Mouse (Mus musculus) neural tube, embryonic 15.5 days (tissue): ENCODE results near the gene Uggt1. TPM values are rescaled to one million over a fixed set of nuclear protein-coding genes. Genes with fewer than 3 reads are reported as not detected.

ENCODE experiments used
- ATAC-seq: fragments of 200-750 bp; cut with Nextera tagmentation; 2 replicates; pipeline ENCODE4 v1.8.0; 2017; ENCODE audit warnings: mild to moderate bottlenecking, moderate TSS enrichment, moderate library complexity; ENCODE audit not compliant: low FRiP score
- H3K27ac ChIP-seq: fragments of 300-500 bp; sonication (generic); replicated peaks from 2 replicates; pipeline ENCODE4 v1.5.1; 2015; ENCODE audit warnings: mild to moderate bottlenecking, inconsistent platforms
- H3K27me3 ChIP-seq: fragments of 300-500 bp; sonication (generic); replicated peaks from 2 replicates; pipeline ENCODE4 v1.6.1; 2015; ENCODE audit warnings: inconsistent platforms
- H3K36me3 ChIP-seq: fragments of 300-500 bp; sonication (generic); 2 replicates; pipeline ENCODE4 v1.6.1; 2015; ENCODE audit warnings: inconsistent platforms
- H3K4me1 ChIP-seq: fragments of 300-500 bp; sonication (generic); 2 replicates; pipeline ENCODE4 v1.6.1; 2015; ENCODE audit warnings: inconsistent platforms
- H3K4me2 ChIP-seq: fragments of 300-500 bp; sonication (generic); 2 replicates; pipeline ENCODE4 v1.6.1; 2015; ENCODE audit warnings: inconsistent platforms, mild to moderate bottlenecking, moderate library complexity
- H3K4me3 ChIP-seq: fragments of 300-500 bp; sonication (generic); replicated peaks from 2 replicates; pipeline ENCODE4 v1.5.1; 2015; ENCODE audit warnings: mild to moderate bottlenecking, inconsistent platforms
- H3K9ac ChIP-seq: fragments of 300-500 bp; sonication (generic); replicated peaks from 2 replicates; pipeline ENCODE4 v1.6.1; 2015; ENCODE audit warnings: mild to moderate bottlenecking, inconsistent platforms
- H3K9me3 ChIP-seq: fragments of 300-500 bp; sonication (generic); replicated peaks from 2 replicates; pipeline ENCODE4 v1.6.1; 2016; ENCODE audit warnings: inconsistent platforms
- WGBS: fragments of 180-500 bp; shearing (Covaris S2); methylation state at CpG from one replicate; pipeline ENCODE4 v1.1.7; 2015; ENCODE audit warnings: mixed read lengths; 5-methylcytosine and 5-hydroxymethylcytosine counted together
- polyA plus RNA-seq: library from polyadenylated mRNA; unstranded; fragments of >200 nt; fragmentation: Nextera tagmentation; extraction: Ambion mirVana; gene quantifications from 2 replicates; pipeline ENCODE4 v1.2.1, GENCODE M21; 2015

The Uggt1 gene
- polyA plus RNA-seq, 1 experiment from 2014 or later, result 43.9 TPM

DNA sequence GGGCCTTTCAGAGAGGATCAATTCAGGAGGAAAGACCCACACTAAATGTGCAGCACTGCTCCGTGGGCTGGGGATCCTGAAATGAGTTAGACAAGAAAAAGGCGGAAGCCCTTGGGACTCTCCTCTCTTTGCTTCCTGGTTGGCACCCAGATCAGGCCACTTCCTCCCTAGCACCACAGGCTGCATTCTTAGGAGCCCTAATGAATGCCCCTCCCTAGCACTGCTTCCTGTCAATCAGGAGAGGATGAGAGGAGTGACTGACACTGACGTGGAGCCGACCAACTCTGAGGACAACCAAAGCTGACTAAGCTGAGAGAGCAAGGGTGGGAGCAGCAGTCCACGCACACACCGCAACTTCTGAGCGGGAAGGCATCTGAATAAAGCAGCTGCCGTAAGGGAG is 81.8 kb downstream of the Uggt1 start:
- no peak for ATAC-seq
- Histone ChIP-seq H3K27me3 (no peaks in the 10 kb centered on the region), H3K4me1 (no peaks in the 10 kb centered on the region), H3K9me3 (no peaks in the 10 kb centered on the region), H3K4me3 (no peak overlapping the region), H3K36me3 (peaks cover 78% of the 10 kb centered on the region), H3K27ac (no peak overlapping the region), H3K9ac (no peak overlapping the region), H3K4me2 (no peak overlapping the region)
- WGBS, result 85% methylated on average over 8 of the region's 8 CpGs

GRCm38 (mm10) chr1:36161208-36161607 is 83.3 kb downstream of the Uggt1 start:
- Histone ChIP-seq H3K4me3 (no peak overlapping the region), H3K9me3 (no peaks in the 10 kb centered on the region), H3K4me2 (no peak overlapping the region), H3K9ac (no peak overlapping the region), H3K4me1 (no peaks in the 10 kb centered on the region), H3K27ac (no peak overlapping the region), H3K36me3 (peaks cover 82% of the 10 kb centered on the region), H3K27me3 (no peaks in the 10 kb centered on the region)
- 96% methylated on average over 9 of the region's 9 CpGs for WGBS
- no peak for ATAC-seq

- ATAC-seq, result no peak
- Histone ChIP-seq H3K9me3 (no peaks in the 10 kb centered on the region), H3K36me3 (peaks cover 89% of the 10 kb centered on the region), H3K4me1 (no peaks in the 10 kb centered on the region), H3K27me3 (no peaks in the 10 kb centered on the region), H3K4me3 (no peak overlapping the region), H3K27ac (no peak overlapping the region), H3K9ac (no peak overlapping the region), H3K4me2 (no peak overlapping the region)
- WGBS, result 90% methylated on average over 8 of the region's 8 CpGs
Observed at GRCm38 (mm10) chr1:36160246-36160645, 84.3 kb downstream of the Uggt1 start.

DNA sequence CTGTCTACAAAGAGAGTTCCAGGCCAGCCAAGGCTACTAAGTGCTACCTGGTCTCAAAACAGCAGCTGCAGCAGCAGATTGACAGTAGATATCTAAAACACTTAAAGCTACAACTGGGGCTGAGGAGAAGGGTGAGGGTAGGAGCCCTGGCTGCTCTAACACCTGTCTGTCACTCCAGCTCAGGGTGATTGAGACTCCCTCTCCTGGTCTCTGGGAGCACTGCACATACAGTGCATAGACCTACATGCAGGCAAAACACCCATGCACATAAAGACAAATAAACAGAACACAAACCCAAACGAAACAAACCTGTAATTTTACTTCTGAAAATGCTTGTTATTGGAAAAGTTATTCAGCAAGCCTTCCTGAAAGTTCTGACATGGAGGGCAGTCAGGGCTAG is 95.1 kb downstream of the Uggt1 start:
- Histone ChIP-seq H3K9ac (no peak overlapping the region), H3K4me2 (no peak overlapping the region), H3K4me1 (no peaks in the 10 kb centered on the region), H3K9me3 (no peaks in the 10 kb centered on the region), H3K4me3 (no peak overlapping the region), H3K36me3 (peaks cover 83% of the 10 kb centered on the region), H3K27me3 (no peaks in the 10 kb centered on the region), H3K27ac (no peak overlapping the region)
- WGBS, result 81% methylated on average over 1 of the region's 1 CpGs
- no peak for ATAC-seq

DNA sequence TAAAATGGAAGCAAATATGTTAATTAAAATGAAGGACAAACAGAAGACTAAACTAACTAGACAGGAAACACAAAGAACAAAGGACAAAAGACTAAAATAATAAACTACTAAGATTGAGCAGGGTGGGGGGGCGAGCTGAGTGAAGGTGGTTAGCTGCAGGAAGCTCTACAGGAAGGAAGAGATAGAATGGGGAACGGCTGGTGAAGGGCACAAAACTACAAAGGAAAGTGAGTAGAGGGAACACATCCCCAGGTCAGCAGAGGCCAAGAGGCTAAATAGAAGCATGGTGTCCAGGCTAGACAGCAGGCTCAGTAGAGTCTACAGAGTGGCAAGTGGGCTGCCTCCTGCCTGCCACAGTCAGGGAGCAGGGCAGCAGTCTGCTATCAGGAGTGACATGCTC is 95.7 kb downstream of the Uggt1 start:
- no peaks in the 10 kb centered on the region for H3K27me3 ChIP-seq
- H3K27ac ChIP-seq, result no peak overlapping the region
- peaks cover 82% of the 10 kb centered on the region for H3K36me3 ChIP-seq
- no peaks in the 10 kb centered on the region for H3K4me1 ChIP-seq
- ATAC-seq, result no peak
- 77% methylated on average over 2 of the region's 2 CpGs for WGBS
- no peak overlapping the region for H3K4me3 ChIP-seq
- no peaks in the 10 kb centered on the region for H3K9me3 ChIP-seq
- no peak overlapping the region for H3K9ac ChIP-seq
- no peak overlapping the region for H3K4me2 ChIP-seq

DNA sequence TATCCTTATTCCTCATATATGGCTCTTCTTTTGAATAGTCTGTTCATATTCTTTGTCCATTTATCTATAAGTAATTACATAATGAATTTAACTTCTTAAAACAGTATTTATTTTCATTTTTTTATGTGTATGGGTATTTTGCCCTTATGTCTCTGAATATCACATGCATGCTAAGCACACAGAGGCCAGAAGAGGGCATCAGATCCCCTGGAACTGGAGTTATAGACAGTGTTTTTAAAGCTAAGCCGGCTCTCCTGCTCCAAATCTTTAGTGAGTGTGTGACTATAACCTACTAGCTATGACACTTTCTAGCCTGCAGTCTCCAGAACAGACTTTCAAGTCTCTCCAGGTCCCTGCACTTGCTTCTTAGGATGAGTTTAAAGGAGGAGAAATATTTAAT is 99.5 kb downstream of the Uggt1 start:
- Histone ChIP-seq H3K9me3 (no peaks in the 10 kb centered on the region), H3K4me1 (no peaks in the 10 kb centered on the region), H3K36me3 (peaks cover 76% of the 10 kb centered on the region), H3K4me2 (no peak overlapping the region), H3K4me3 (no peak overlapping the region), H3K9ac (no peak overlapping the region), H3K27ac (no peak overlapping the region), H3K27me3 (no peaks in the 10 kb centered on the region)
- no peak for ATAC-seq
- WGBS, result 31% methylated on average over 1 of the region's 1 CpGs

- ATAC-seq, result no peak
- Histone ChIP-seq H3K36me3 (peaks cover 33% of the 10 kb centered on the region), H3K4me3 (no peak overlapping the region), H3K27me3 (no peaks in the 10 kb centered on the region), H3K4me2 (no peak overlapping the region), H3K4me1 (no peaks in the 10 kb centered on the region), H3K9me3 (no peaks in the 10 kb centered on the region), H3K9ac (no peak overlapping the region), H3K27ac (no peak overlapping the region)
- 93% methylated on average over 15 of the region's 15 CpGs for WGBS
Observed at GRCm38 (mm10) chr1:36140311-36140710, 104.2 kb downstream of the Uggt1 start.

DNA sequence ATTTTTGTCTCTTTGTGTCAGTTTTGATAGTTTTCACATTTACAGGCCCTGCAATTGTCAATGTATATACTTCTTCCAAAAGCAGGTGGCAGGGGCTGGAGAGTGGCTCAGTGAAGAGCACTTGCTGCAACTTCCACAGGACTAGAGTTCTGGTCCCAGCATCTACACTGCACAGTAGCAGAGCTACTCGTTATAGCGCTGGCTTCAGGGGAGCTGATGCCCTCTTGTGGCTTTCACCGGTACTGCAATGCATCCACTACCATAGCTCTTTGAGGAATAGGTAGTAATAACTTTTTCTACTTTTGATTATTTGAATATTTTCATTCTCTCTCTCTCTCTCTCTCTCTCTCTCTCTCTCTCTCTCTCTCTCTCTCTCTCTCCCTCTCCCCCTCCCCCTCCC is 109.9 kb downstream of the Uggt1 start:
- H3K27me3 ChIP-seq, result no peaks in the 10 kb centered on the region
- no peaks in the 10 kb centered on the region for H3K9me3 ChIP-seq
- WGBS, result 0% methylated on average over 3 of the region's 3 CpGs
- no peak overlapping the region for H3K4me3 ChIP-seq
- H3K36me3 ChIP-seq, result no peaks in the 10 kb centered on the region
- H3K4me1 ChIP-seq, result peaks cover 6% of the 10 kb centered on the region; the same call in 1 of the 2 replicates
- no peak overlapping the region for H3K9ac ChIP-seq
- no peak overlapping the region for H3K4me2 ChIP-seq
- no peak for ATAC-seq
- H3K27ac ChIP-seq, result no peak overlapping the region

DNA sequence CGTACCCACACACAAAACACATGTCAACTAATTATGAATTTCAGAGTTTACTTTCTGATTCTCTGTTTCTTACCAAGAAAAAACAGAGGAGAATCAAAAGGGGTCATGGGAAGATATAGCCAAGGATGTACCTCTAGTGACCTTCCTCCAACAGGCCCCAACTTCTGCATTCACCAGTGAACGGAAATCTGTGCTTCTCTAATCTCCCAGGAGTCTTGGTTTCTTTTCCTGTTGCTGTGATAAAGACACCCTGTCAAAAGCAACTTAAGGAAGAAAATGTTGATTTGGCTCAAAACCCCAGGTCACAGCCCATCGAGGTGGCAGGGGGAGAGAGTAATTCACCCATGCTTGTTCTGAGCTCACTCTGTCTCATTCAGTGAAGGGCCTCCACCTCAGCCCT is 110.9 kb downstream of the Uggt1 start:
- no peak overlapping the region for H3K9ac ChIP-seq
- no peaks in the 10 kb centered on the region for H3K27me3 ChIP-seq
- H3K9me3 ChIP-seq, result no peaks in the 10 kb centered on the region
- H3K27ac ChIP-seq, result no peak overlapping the region
- H3K4me3 ChIP-seq, result no peak overlapping the region
- no peak overlapping the region for H3K4me2 ChIP-seq
- ATAC-seq, result no peak
- H3K4me1 ChIP-seq, result peaks cover 6% of the 10 kb centered on the region; the same call in 1 of the 2 replicates
- no peaks in the 10 kb centered on the region for H3K36me3 ChIP-seq
- 85% methylated on average over 3 of the region's 3 CpGs for WGBS

GRCm38 (mm10) chr1:36133041-36133440 is 111.5 kb downstream of the Uggt1 start:
- Histone ChIP-seq H3K9me3 (no peaks in the 10 kb centered on the region), H3K36me3 (no peaks in the 10 kb centered on the region), H3K27me3 (no peaks in the 10 kb centered on the region), H3K4me1 (peaks cover 6% of the 10 kb centered on the region; the same call in 1 of the 2 replicates), H3K9ac (no peak overlapping the region), H3K4me2 (no peak overlapping the region), H3K27ac (no peak overlapping the region), H3K4me3 (no peak overlapping the region)
- WGBS, result 71% methylated on average over 8 of the region's 8 CpGs
- ATAC-seq, result no peak

DNA sequence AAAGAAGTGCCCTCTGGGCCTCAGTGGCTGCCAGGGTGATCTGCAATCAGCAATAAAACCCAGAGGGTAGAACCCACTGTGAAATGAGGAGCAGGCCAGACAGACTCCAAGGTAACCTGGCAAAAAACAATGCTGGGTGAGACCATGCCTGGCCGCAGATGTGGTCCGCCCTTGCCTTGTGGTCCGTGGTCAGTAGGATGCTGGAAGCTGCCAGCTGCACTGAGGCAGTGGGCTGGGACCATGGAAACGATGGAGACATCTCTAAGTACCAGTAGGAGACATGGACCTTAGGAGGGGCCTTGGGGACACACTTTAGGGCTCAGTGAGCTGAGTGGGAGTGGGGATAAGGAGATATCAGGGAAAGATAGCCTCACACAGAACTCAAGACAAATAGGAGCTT is 112.3 kb downstream of the Uggt1 start:
- Histone ChIP-seq H3K4me2 (no peak overlapping the region), H3K9ac (no peak overlapping the region), H3K9me3 (no peaks in the 10 kb centered on the region), H3K4me3 (no peak overlapping the region), H3K27me3 (no peaks in the 10 kb centered on the region), H3K4me1 (peaks cover 6% of the 10 kb centered on the region; the same call in 1 of the 2 replicates), H3K27ac (no peak overlapping the region), H3K36me3 (no peaks in the 10 kb centered on the region)
- WGBS, result 66% methylated on average over 4 of the region's 4 CpGs
- ATAC-seq, result no peak

- Histone ChIP-seq H3K9me3 (no peaks in the 10 kb centered on the region), H3K4me2 (no peak overlapping the region), H3K27ac (no peak overlapping the region), H3K4me3 (no peak overlapping the region), H3K4me1 (peaks cover 6% of the 10 kb centered on the region; the same call in 1 of the 2 replicates), H3K9ac (no peak overlapping the region), H3K27me3 (no peaks in the 10 kb centered on the region), H3K36me3 (no peaks in the 10 kb centered on the region)
- 76% methylated on average over 8 of the region's 8 CpGs for WGBS
- no peak for ATAC-seq
Observed at GRCm38 (mm10) chr1:36131766-36132165, 112.8 kb downstream of the Uggt1 start.

DNA sequence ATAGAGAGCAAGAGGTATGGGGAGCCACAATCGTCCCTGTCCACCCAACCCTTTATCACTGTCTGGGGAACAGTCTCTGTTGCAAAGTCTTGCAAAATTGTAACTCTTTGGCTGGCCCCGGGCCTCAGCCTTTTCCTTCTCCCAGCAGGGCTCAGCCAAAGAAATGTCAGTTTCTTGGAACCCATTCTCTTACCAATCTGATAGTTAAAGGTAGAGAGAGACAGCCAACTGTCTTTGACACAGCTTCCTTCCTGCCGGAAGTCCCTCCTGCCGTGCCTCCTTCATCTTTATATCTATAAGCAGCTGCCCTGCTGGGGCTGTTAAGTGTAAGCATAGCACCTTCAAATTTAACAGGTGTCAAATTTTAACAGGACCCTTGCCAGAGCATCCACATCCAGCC is 113.4 kb downstream of the Uggt1 start:
- peaks cover 6% of the 10 kb centered on the region; the same call in 1 of the 2 replicates for H3K4me1 ChIP-seq
- no peak for ATAC-seq
- H3K4me3 ChIP-seq, result no peak overlapping the region
- no peak overlapping the region for H3K4me2 ChIP-seq
- H3K9me3 ChIP-seq, result no peaks in the 10 kb centered on the region
- no peaks in the 10 kb centered on the region for H3K36me3 ChIP-seq
- WGBS, result 47% methylated on average over 4 of the region's 4 CpGs
- no peaks in the 10 kb centered on the region for H3K27me3 ChIP-seq
- no peak overlapping the region for H3K9ac ChIP-seq
- H3K27ac ChIP-seq, result no peak overlapping the region
